Mouse (Mus musculus) lung, adult 2 months (tissue): ENCODE measurements around the gene Zscan20.

Experiments
- CTCF ChIP-seq: fragments of 200-500 bp; IDR thresholded peaks from 2 replicates; pipeline ENCODE4 v1.5.1; 2011; ENCODE audit warnings: mild to moderate bottlenecking, low read length, control low read depth; ENCODE audit not compliant: insufficient read depth
- POLR2A ChIP-seq: fragments of 200-500 bp; IDR thresholded peaks from 2 replicates; pipeline ENCODE4 v1.6.1; 2011; ENCODE audit warnings: low read depth, mild to moderate bottlenecking, control low read depth, low read length, borderline replicate concordance; ENCODE audit errors: extremely low read depth

DNA sequence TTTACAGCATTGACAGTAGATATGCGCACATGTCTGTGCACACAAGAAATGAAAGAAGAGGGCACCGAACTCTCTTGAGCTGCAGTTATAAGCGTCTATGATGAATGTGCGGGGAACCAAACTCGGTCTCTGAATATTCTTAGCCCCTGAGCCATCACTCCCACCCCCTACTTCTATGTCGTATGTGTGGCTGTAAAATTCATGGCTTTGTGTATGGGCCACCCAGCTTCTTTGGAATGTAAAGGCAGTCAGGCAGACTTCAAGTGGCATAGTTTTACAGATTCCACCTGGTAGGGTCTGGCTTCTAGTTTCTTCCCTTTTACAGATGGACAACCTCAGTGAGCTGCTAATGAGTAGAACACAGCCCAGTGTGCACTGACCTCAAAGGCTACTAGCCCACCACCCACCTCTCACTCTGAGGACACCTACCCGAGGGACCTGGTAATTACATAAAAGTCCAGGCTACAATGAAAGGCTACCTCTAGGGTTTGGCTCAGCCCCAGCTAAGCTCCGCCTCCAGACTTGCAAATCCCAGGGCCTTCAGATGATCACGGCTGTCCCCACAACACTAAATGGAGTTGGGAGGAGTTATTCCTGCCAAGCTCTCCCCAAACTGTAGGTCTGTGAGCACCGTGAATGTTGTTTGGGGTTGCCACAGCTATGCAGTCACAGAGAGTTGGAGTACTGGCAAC lies 26.1 kb upstream of the Zscan20 start:
- TF ChIP-seq POLR2A (no peak), CTCF (no peak)
